Mouse (Mus musculus) heart, adult 2 months (tissue): ENCODE results near the gene Tlnrd1.

Experiments
- CTCF ChIP-seq: fragments of 200-600 bp; IDR thresholded peaks from 2 replicates; pipeline ENCODE4 v1.8.1; 2022; ENCODE audit warnings: antibody characterized with exemption, mild to moderate bottlenecking, moderate library complexity
- POLR2A ChIP-seq: fragments of 200-500 bp; IDR thresholded peaks from 2 replicates; pipeline ENCODE4 v1.6.1; 2011; ENCODE audit warnings: mild to moderate bottlenecking, low read depth, low read length, control low read depth; ENCODE audit not compliant: insufficient read depth

- TF ChIP-seq POLR2A (no peak), CTCF (no peak)
These were observed 5.2 kb downstream of the Tlnrd1 start for GRCm38 (mm10) chr7:83878676-83879448.
